8 mouse cellular contexts compared by ENCODE assay signal in the genomic region with DNA sequence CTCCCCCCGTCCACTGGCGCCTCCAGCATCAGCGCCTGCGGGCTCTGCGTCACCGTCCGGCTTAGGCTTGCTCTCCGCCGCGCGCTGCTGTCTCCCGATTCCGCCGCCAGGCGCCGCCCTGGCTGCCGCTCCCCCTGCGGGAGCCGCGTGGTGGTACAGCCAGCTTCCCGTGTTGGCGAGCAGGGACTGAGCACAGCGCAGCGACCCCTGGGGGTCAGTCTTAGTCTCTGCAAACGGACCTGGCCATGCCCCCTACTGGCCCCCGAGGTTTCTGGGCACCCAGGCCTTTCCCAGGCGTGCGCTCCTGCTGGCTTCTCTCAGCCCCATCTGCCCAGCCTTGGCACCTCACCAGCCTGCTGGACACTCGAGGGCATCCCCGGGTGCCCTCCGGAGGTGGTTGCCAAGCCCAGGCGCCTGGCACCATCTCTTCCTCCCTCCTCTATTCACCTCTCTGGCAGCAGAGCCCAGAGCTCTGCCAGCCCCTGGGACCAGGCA. TPM values are rescaled to one million over a fixed set of nuclear protein-coding genes. Genes with fewer than 3 reads are reported as not detected.
DNase-seq lines count a peak whose midpoint lies in the region; ATAC-seq and TF ChIP-seq lines count a peak whose summit lies in the region.

No protein-coding gene starts in this region.

- peak; percentile 32 for ATAC-seq in activated CD4-positive, CD25-positive, alpha-beta regulatory T cell, adult 4 months
- ATAC-seq in hindbrain, embryonic 11.5 days (ENCODE audit: low FRiP score) = peak; percentile 90

- TF ChIP-seq POLR2A in lung, adult 2 months (IDR thresholded peaks at IDR 0.05; ENCODE audit: borderline replicate concordance, extremely low read depth, low read depth, low read length) = no peak

- peak overlapping the region; percentile 67 for H3K27ac ChIP-seq in hindbrain, embryonic 11.5 days (ENCODE audit: low read depth, low read length)

- DNase-seq in cerebellum, postnatal 25 days = peak; percentile 99
- peak; percentile 87 to 92 for DNase-seq in frontal cortex, postnatal 14 days (ENCODE audit: low spot score in 2 of 2)
- peak; percentile 95 for DNase-seq in hindbrain, embryonic 11.5 days (ENCODE audit: low spot score)
- peak; percentile 51 for DNase-seq in layer of hippocampus, adult 9-10 months (ENCODE audit: low spot score)
- DNase-seq in lung, adult 2 months = peak; percentile 15
- peak; percentile 49 for DNase-seq in ovary, postnatal 14 days (ENCODE audit: low spot score)
- DNase-seq in thymus, postnatal 25 days = peak; percentile 56

- TF ChIP-seq CTCF in lung, adult 2 months (IDR thresholded peaks at IDR 0.05; ENCODE audit: insufficient read depth, low read length) = peak; percentile 20; the same call in 1 of the 2 replicates

- WGBS in hindbrain, embryonic 11.5 days = 3% methylated on average over 32 of the region's 32 CpGs
- WGBS in lung, adult 2 months = 4% methylated on average over 32 of the region's 32 CpGs

- peak overlapping the region; percentile 81 for H3K9ac ChIP-seq in hindbrain, embryonic 11.5 days (ENCODE audit: low read depth, low read length)

- H3K4me1 ChIP-seq in hindbrain, embryonic 11.5 days (replicated peaks; ENCODE audit: control insufficient read depth, insufficient read depth, low read length) = peaks cover 4% of the 10 kb centered on the region; the same call in 1 of the 2 replicates
- no peaks in the 10 kb centered on the region for H3K4me1 ChIP-seq in lung, adult 2 months (ENCODE audit: control insufficient read depth, insufficient read depth, low read length)

- no peaks in the 10 kb centered on the region for H3K36me3 ChIP-seq in hindbrain, embryonic 11.5 days (ENCODE audit: control insufficient read depth, insufficient read depth, low read length)

- peak overlapping the region; percentile 71 for H3K4me2 ChIP-seq in hindbrain, embryonic 11.5 days (replicated peaks; ENCODE audit: low read depth, low read length)

- no peaks in the 10 kb centered on the region for H3K9me3 ChIP-seq in hindbrain, embryonic 11.5 days (ENCODE audit: control insufficient read depth, low read length)

- H3K27me3 ChIP-seq in hindbrain, embryonic 11.5 days (ENCODE audit: control insufficient read depth, insufficient read depth, low read length) = peaks cover 8% of the 10 kb centered on the region

- H3K4me3 ChIP-seq in hindbrain, embryonic 11.5 days (ENCODE audit: low read depth, low read length) = peak overlapping the region; percentile 67
- H3K4me3 ChIP-seq in lung, adult 2 months (replicated peaks; ENCODE audit: extremely low read depth, low read depth, low read length) = no peak overlapping the region

RNA-seq across cellular contexts. Expression of gene Disp3, which starts 0.3 kb away (rescaled TPM):
- not detected for polyA plus RNA-seq in activated CD4-positive, CD25-positive, alpha-beta regulatory T cell, adult 4 months (2017; shearing (Covaris generic))
- polyA plus RNA-seq in hindbrain, embryonic 11.5 days (2014; fragmentation: Nextera tagmentation; extraction: Ambion mirVana) = 6.4 and 7.0 TPM in 2 replicates
- 0.03 TPM in 1 of 2 replicates, not detected in the other for polyA plus RNA-seq in lung, adult 2 months (2012; rRNA removed)

Comparison
In these comparisons a context has a peak if more than half of its experiments do, and no peak if none do; other contexts are left out.
1. DNase-seq: peak in every context shown above with its lines; median percentile 99 in cerebellum, postnatal 25 days; 95 in hindbrain, embryonic 11.5 days; 90 in frontal cortex, postnatal 14 days; 56 in thymus, postnatal 25 days; 51 in layer of hippocampus, adult 9-10 months; 49 in ovary, postnatal 14 days; 15 in lung, adult 2 months.